Mouse (Mus musculus): ENCODE measurements around the gene Prss22.

The Prss22 gene

DNA sequence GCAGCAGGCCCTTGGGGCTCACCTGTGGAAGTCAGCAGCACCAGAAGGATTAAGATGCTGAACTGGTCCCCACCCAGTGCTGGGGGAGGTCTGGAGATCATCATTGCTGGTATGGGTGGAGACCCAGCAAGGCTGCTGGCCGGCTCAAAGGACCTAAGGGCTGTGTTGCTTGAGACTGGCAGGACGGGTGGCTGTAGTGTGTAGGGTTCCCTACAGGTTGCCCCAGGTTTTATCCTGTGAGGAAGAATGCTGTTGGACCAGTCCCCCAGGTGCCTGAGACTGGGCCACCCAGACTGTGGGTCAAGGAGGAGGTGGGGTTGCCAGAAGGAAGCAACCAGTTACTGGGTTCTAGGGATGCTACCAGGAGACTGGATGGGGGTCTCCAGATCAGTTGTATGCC, at the start of gene Prss22:
Prss22 (minus strand) TSS at position 200 of the 400 bp plus-strand sequence.
- DNase-seq: peak in 1 of 2 experiments; percentile 37

DNA sequence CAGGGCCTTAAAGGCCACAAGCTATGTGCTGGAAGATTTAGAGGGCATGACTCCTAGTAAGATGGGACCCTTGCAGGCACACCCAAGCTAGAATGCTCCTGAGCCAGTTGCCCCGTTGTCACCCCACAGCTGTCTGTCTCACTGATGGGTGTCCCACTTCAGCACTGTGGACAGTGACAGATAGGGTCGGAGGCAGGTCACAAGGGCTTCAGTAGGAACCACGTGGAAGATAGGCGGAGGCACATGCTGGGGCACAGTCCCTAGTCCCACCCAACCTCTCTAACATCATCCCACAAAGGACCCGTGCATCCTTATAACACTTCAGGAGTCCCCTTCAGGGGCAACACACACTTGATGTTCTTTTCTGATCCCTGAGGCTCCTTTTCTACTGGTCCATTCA, 48.1 kb upstream of the Prss22 start:
- DNase-seq: no peak

DNA sequence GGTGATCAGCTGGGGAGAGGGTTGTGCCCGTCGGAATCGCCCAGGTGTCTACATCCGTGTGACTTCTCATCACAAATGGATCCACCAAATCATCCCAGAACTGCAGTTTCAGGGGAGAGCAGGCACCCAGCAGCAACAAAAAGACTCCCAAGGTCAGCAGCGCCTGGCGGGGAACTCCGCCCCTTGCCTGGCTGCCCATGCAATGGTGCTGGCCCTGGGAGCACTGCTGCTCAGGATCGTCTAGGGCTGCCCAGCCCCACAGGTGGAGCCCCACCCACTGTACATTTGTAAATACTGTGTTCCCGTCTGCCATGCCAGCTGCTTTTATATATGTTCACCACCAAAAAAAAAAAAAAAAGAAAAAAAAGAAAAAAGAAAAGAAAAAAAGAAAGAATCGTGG, 47.7 kb upstream of the Prss22 start:
- DNase-seq: no peak

DNA sequence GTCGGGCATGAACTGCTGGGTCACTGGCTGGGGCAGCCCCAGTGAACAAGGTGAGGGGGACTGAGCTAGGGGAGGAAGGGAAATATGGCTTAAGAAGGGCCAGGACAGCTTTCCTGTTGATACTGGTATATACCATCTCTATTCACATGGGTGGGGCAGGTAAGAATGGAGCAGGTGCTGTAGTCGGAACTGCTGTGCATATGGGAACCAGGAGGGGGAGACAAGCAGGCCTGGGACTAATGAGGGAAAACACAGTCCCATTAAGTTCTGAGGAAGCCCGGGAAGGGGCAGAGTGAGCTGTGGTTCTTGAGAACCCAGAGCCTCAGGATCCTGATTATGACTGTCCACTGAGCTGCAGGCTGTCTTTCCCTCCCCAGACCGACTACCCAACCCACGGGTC, 46.6 kb upstream of the Prss22 start:
- no peak for DNase-seq

DNA sequence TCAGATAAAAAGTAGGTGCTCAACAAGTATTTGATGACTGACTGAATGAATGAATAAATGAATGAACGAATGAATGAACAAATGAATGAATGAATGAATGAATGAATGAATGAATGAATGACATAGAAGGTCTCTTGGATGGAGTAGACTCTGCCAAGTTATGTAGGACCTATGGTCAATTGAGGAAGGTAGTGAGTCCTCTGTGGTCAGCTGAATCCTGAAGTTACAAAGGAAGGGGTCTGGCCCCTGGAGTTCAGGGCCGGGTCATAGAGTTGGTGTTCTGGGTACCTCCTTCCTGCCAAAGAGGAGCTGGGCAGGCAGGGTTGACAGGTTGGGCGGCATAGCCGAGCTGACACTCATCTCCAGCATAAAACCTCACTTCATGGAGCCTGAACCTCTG, 39.9 kb upstream of the Prss22 start, which contains the start of gene Prss27:
Prss27 (plus strand) TSS at position 301 of the 400 bp plus-strand sequence.
- no peak for DNase-seq

DNA sequence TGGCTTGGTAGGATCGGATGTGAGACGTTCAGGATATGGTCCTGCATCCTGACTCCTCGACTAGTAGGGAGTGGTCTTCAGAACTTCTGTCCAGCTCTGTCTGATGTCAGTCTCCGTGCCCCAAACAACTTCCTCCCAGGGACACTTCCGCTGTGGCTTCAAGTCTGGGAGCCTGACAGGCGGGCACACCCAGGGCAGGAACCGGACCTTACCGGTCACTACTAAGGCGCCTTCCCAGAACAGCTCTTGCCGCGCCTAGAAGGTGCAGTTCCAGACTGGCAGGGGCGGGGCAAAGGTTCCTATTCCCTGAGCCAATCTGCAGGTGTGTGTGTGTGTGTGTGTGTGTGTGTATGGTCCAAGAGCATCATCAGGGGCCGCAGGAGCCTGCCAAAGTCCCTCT, 39.5 kb upstream of the Prss22 start:
- peak in 1 of 2 experiments; percentile 10 for DNase-seq

DNA sequence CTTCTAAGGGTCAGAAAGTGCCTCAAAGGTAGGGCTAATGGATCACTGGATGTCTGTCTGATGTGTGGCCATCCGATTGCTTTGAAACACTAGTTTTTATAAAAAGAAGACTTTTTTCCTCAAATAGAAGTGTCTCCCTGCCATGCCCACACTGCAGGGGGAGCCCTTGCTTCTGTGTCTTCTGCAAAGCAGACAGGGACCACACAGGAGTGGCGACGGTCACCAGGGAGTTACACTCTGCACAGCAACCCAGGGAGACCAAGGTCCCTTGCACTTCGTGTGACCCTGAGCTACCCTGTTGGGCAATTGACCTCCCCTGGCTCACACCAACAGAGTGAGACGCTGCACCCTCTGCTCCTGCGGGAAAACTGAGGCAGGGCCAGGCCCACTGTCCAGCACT, 39.1 kb upstream of the Prss22 start:
- DNase-seq: no peak

DNA sequence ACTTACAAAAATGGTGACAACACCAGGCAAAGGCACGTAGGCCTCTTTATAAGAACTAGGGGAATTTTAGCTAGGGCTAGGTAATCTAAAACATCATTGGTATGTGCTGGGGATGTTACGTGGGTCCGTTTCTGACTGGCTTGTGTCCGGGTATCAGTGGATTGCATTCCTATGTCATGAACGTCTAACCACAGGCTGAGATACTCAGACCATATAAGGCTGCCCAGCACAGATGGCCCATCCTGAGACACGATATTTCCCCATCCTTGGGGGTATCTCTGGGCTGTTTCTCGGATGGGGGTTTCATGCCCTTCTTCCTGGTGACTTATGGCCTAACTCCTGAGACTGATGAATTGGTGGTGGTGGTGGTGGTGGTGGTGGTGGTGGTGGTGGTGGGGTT, 37.2 kb upstream of the Prss22 start:
- DNase-seq: no peak

DNA sequence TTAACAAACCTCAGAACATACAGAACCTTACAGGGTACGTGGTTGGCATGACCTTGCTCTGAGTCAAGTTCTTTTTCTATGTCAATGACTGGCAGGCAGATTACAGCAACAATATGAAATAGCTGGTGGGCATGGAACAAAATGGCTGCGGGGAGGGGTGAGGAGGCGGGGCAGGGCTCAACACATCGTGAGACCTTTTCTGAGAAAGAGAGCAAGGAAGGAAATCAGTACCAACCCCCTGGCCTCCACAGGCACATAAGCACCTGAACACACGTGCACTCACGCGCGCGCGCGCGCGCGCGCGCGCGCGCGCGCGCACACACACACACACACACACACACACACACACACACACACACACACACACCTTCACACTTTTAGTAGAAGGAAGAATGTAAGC, 32.7 kb upstream of the Prss22 start:
- DNase-seq: no peak

DNA sequence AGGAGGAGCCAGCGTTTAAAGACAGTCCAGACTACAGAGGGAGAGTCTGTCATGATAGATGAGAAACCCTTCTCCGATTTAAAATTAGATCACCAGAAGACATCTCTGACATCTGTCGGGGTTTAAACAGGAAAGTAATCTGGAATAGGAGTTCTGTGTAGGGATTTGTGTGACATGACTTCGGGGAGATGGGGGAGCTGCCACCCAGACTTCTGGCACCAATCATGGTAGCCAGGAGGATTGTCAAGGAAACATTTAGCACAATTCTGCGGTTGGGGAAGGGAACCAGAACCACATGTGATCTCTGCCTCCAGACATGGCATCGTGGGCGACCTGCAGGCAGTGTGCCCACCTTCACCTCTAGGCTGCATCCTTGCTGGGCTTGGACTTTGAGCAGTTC, 31.6 kb upstream of the Prss22 start:
- no peak for DNase-seq

DNA sequence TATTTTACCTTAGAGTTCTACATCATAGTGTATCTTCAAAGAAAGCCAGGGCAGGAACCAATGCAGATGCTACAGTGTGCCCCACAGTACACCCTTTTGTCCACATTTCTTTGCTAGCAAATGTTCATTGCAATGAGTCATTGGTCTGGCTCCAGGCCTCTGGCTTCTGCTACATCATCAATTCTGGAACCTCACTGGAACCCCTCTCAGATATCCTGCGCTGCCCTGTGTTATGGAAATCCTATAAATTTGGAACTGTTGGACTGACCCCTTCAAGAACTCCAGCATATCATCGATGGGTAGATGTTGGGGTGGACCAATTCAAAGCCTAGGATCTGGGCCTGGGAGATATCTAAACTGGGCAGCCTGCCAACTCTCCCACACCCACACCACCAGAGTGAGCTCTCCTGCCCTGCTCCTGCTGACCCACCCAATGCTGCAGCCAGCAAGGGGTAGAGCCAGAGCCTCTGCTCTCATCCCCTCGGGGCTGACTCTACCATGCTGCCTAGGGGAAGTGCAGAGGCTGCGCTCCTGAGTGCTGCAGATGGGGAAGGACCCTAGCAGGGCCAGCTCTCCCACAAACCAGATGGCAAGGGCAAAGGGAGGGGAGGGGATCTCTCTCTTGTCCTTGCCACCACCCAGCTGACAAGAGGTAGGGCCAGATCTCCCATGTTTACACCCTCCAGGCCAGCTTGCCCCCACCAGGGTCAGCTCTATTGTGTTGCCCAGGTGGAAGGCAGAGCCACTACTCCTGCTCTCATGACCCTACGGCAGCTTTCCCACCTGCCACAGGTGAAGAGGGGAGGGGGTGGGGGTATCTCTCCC, 23.7 kb upstream of the Prss22 start:
- DNase-seq: peak; percentile 25 to 52

DNA sequence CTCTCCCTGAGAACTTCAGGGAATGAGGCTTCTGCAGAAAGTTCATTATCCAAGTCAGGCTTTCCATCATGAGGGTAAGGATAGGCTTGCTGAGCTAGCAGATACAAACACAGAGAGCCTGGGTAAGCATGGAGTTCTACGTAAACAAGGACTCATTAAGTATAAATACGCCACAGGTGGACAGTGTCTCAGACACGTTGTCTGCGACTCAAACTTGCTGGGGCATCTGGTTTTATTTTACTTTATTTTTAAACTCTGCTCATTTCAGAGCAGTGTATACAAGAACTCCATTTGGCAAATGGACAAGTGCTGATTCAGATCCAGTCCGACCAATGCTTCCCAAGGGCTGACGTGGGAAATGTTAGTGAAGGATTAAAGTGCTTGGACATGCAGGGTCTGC, 22.8 kb upstream of the Prss22 start:
- peak; percentile 55 to 69 for DNase-seq

DNA sequence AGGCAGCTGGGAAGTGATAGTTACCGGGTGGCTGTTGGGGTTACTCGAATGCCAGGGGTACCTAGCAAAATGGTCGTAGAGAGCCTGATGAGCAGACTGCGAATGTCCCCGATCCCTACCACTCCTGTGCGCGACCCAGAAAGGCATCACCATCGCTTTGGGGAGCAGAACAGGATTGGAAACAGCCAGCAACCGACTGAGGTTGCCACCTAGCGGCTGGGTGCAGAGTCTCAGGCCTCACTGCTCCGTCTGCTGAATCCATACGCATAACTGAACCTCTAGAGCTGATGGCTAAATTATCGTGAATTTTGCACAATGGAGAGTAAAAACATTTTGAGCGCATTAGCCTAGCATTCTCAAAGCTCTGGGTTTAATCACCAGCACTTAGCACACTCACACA, 17.8 kb upstream of the Prss22 start:
- DNase-seq: peak in 1 of 2 experiments; percentile 41

DNA sequence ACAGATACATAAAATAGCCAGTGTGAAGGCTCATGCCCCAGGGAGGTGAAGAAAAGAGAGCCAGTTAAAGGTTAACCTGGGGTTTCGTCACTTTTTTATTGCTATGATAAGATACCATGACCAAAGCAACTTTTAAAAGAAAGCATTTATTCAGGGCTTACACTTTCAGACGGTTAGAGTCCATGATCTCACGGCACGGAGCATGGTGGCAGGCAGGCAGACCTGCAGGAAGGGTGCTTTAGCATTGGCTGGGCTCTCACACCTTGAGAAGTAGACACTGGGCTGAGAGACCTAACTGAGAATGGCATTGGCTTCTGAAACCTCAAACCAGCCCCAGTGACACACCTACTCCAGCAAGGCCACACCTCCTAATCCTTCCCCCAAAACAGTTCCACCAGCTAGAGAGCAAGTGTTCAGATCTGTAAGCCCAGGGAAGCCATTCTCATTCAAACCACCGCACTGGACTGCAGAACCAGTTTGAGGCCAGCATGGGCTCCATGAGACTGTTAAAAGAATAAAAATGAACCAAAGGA, 16.6 kb upstream of the Prss22 start:
- DNase-seq: no peak

DNA sequence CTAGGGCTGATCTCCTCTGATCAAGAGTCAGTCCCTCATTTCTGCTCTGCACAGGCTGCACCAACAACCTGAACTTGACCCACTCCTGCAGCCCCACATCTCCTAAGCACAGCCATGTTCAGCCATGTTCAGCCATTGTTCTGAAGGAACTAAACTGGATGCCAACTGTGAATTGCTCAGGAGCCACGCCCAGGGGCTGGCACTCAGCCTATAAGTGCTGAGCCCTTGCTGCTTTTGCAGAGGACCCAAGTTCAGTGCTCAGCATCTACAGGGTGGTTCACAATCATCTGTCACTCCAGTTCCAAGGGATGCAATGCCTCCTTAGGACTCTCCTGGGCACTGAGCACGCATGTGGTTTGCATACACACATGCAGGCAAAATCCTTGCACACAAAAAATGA, 15.0 kb upstream of the Prss22 start:
- no peak for DNase-seq

DNA sequence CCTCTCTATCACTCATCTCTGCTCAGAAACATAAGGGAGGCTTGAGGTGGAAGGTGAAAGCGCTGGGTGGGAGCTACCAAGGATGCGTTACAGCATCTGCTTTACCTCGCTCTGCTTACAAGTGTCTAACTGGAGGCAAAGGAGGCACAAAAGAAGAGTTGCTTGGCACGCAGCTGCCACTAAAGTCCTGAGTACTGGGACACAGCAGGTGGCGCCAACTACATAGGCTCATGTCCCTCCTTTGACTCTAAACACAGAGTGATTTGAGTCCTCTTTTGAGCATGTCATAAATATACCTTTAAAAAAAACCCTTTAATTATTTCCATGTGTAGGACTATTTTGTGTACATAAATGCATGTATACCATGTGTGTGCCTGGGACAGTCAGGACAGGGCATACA, 11.7 kb upstream of the Prss22 start:
- DNase-seq: no peak

DNA sequence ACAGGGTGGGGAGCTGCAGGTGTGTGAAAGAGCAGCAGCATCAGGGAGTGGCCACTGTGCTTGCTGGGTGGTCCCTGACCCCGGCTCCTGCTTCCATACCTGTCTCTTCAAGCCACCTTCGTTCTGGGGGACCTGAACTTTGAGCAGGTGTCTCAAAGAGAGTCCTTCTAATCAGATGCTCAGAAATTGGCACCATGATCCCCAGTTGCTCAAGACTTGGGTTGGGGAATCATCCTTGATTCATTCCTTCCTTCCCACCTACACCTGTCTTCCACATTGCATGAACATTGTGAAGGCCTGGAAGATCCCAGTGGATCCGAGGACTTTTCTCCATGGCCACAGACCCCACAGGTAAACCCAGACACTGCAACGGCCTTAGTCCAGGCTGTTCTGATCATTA, 10.2 kb upstream of the Prss22 start:
- no peak for DNase-seq

DNA sequence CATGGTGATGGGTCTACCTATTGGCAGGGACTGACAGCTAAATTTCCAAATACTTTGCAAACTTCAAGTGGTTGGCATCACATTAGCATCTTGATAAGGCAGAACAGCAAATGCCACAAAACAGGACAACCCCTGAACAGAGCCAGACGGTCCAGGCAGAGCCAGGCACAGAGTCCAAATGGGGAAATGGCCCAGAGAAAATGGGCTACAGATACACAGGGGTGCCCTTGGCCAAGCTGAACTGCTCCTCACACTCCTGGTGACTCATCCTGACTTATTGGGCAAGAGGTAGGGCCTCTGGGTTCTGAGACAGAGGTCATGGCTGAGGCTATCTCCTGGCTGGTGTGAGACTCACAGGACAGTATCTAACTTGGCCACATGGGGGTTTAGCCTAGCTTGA, 9.5 kb upstream of the Prss22 start:
- peak; percentile 38 to 63 for DNase-seq

DNA sequence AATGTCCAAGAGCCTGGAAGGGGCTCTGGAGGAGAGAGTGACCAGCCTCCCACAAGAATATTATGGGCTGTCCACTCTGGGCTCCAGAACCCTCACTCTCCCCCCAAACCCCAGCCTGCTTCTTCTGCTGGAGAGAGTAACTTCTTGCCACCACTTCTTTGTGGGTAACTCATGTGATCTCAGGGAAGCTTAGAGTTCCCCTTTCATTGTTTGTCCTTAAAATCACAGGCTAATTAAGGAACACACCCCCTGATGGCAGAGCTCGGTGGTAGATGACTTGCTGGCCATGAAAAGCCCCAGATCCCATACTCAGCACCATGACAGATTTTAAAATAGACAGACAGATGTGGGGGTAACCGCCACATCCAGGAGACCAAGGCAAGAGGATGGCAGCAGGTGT, 9.0 kb upstream of the Prss22 start:
- peak in 1 of 2 experiments; percentile 18 for DNase-seq

DNA sequence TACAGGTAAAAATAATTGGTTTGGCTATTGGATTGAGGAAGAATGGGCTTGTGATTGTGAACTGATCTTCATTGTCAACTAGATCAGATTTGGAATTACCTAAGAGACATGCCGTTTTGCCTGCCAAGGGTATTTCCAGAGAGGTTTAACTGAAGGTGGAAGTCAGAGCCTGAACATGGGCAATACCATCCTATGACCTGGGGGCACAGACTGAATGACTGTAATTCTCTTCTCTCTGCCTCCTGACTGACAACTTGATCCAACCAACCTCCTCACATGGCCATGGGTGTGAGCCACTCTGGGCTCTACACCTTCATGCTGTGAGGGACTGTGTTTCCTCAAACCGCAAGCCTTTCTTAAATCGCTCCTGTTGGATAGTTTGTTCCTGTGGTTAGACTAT, 7.1 kb upstream of the Prss22 start:
- no peak for DNase-seq

DNA sequence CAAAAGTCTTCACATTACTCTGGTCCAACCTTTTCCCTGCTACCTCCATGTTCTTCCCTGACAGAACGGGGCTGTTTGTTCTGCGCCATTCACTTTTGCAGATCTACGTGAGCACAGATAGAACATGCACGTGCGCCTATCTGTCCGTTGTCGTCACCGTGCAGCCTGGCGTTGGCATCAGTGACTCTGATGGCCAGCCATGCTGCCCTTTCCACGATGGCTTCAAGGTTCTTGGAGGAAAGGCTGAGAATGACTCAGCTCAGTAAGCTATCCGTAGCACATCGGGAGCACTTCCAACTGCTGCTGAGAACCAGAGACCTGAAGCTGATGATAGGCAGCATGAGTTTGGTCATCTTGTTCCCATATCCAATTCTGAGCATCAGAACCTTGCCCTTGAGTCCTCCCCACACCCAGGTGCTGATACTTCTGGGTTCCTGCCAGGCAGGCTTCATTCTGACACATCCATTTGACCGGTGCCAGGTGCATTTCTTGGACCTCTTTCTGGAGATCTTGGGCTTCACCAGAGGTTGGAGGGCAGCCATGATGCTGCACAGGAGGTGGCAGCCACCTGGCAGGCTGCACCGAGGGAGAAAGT, 6.3 kb upstream of the Prss22 start:
- no peak for DNase-seq

DNA sequence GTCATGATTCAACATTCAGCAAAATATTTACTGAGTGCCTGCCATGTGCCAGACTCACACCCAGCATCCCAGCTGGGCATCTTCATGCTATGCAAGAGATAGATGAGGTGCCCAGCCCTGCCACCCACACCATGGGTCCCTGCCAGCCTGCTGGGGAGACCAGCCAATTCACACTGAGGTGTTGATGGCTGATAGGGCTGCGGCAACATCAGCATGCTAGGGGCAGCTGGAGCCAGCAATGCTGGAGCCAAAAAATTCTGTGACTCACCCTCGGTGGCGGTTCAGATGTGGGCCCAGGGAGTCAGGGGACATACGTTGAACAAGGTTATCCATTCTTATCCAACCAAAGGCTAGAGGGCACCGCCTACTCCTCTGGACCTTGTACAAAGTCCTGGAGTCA, 2.5 kb upstream of the Prss22 start:
- DNase-seq: peak; percentile 41 to 77

DNA sequence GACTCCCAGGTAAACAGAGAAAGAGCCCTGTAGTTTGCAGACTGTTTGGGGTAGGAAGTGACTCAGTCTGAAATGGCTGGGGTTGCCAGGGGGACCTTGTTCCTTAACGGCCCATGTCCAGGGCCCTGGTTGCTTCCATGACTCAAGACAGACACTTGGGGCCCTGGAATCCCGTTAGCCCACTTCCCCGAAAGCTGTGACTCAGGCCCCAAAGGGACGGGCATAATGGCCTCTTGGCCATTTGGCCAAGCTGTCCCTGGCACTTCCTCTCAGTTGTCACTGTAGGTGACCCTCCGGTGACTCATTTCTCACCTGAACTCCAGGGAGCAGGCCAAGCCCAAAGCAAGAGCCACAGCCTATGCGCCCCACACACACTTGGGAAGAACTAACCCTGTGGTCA, 483 bp upstream of the Prss22 start:
- peak in 1 of 2 experiments; percentile 36 for DNase-seq

DNA sequence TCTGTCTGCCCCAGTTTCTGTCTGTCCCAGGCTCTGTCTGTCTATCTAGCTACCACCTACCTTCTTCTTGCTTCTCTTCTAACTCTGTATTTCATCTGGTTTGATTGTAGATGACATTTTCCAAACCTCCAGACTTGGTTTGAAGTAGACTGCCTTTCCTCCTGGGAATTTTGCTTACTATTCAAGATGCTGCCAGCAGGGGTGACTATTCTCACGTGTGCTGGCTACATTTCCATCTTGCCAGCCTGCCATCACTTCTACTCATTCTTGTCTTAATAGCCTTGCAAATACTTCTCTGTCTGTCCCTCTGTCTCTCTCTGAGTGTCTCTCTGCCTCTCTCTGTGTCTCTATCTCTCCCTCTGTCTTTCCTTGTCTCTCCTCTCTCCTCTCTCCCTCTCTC, 2.5 kb downstream of the Prss22 start:
- DNase-seq: no peak

All from lung, postnatal 4 days (tissue).